Mouse (Mus musculus) G1E (cell line): Measurements from ENCODE around the gene C4b. TPM values are rescaled to one million over a fixed set of nuclear protein-coding genes. Genes with fewer than 3 reads are reported as not detected.
"Not testable (repeated sequence)": the region's sequence is repeated elsewhere in the genome, so short reads cannot be mapped to it uniquely, and the experiment has no call there.

ENCODE experiments used
- ATAC-seq: 2 replicates; pipeline ENCODE4 v1.8.0; 2016; ENCODE audit warnings: mild to moderate bottlenecking; ENCODE audit not compliant: insufficient number of reproducible peaks, poor library complexity, low FRiP score, severe bottlenecking; ENCODE audit errors: extremely low read depth
- DNase-seq: peaks from one replicate; pipeline ENCODE4 v3.0.0; 2012; ENCODE audit warnings: low spot score
- H3K27me3 ChIP-seq: 2 replicates; pipeline ENCODE4 v1.6.1; 2012; ENCODE audit warnings: mild to moderate bottlenecking, low read length, inconsistent platforms; ENCODE audit not compliant: insufficient read depth
- H3K36me3 ChIP-seq: replicated peaks from 2 replicates; pipeline ENCODE3; 2012; ENCODE audit warnings: mild to moderate bottlenecking, inconsistent platforms
- H3K4me1 ChIP-seq: 2 replicates; pipeline ENCODE4 v1.6.1; 2012; ENCODE audit warnings: low read depth, low read length, inconsistent platforms, mixed read lengths; ENCODE audit not compliant: insufficient read depth
- H3K4me3 ChIP-seq: 2 replicates; pipeline ENCODE4 v1.5.1; 2012; ENCODE audit warnings: low read depth, mild to moderate bottlenecking, inconsistent platforms, low read length, moderate library complexity, mixed read lengths
- H3K9me3 ChIP-seq: replicated peaks from 2 replicates; pipeline ENCODE4 v1.6.1; 2012; ENCODE audit warnings: inconsistent platforms
- CTCF ChIP-seq: IDR thresholded peaks from 2 replicates; pipeline ENCODE4 v1.5.1; 2012; ENCODE audit warnings: low read depth, low read length, inconsistent platforms, mixed read lengths
- GATA1 ChIP-seq: IDR thresholded peaks from 2 replicates; pipeline ENCODE4 v1.6.1; 2012; ENCODE audit warnings: borderline replicate concordance, low read length, inconsistent platforms, mixed read lengths
- GATA2 ChIP-seq: IDR thresholded peaks from 2 replicates; pipeline ENCODE4 v1.6.1; 2012; ENCODE audit warnings: low read depth, low read length, inconsistent platforms, borderline replicate concordance
- POLR2AphosphoS5 ChIP-seq: IDR thresholded peaks from 2 replicates; pipeline ENCODE4 v1.6.1; 2012; ENCODE audit warnings: low read depth, low read length, inconsistent platforms; ENCODE audit not compliant: insufficient replicate concordance
- TAL1 ChIP-seq: conservative IDR thresholded peaks from 2 replicates; pipeline ENCODE4 v1.6.1; 2012; ENCODE audit warnings: low read depth, low read length, inconsistent platforms, mixed read lengths
- polyA plus RNA-seq: library from polyadenylated mRNA; stranded (reverse); fragments of >175 nt; gene quantifications from 2 replicates; pipeline ENCODE4 v1.2.3, GENCODE M21; 2012
- total RNA-seq, 2 experiments: library from RNA; stranded (forward) in 1 of 2; stranded (reverse) in 1 of 2; fragments of 200-1000 nt in 1 of 2; fragments of >200 nt in 1 of 2; fragmentation: Nextera tagmentation in 1 of 2; gene quantifications; 2 replicates each; pipeline ENCODE4 v1.2.3; 2014 to 2017

Gene C4b
- total and polyA plus RNA-seq, 3 experiments, result 0.33 TPM; not detected in 2

DNA sequence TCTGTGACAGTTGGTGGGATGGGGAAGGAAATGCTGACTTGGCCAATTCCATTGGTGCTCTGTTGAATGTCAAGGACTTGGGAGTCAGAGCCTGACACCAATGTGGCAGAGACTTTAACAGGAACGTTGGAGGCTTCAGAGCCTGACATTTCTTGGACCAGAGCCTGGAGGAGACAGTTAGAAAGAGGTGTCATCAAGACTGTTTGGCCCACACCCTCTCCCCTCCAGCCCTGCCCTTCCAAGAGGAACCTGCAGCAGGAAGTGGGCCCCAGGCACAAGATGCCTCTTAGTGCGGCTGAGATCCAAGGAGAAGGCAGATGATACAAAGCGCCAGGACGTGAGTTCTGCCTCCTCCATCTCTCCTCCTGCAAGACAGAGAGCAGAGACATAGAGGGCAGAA lies 3.4 kb downstream of the C4b start:
- TF ChIP-seq CTCF, result no peak
- no peak for TF ChIP-seq GATA2
- TF ChIP-seq POLR2AphosphoS5, result no peak
- no peak for TF ChIP-seq TAL1
- no peak for TF ChIP-seq GATA1
- no peak for ATAC-seq
- Histone ChIP-seq H3K4me3 (no peak overlapping the region), H3K9me3 (no peaks in the 10 kb centered on the region), H3K36me3 (no peaks in the 10 kb centered on the region), H3K4me1 (no peaks in the 10 kb centered on the region), H3K27me3 (no peaks in the 10 kb centered on the region; the same call in 1 of the 2 replicates)
- no peak for DNase-seq

DNA sequence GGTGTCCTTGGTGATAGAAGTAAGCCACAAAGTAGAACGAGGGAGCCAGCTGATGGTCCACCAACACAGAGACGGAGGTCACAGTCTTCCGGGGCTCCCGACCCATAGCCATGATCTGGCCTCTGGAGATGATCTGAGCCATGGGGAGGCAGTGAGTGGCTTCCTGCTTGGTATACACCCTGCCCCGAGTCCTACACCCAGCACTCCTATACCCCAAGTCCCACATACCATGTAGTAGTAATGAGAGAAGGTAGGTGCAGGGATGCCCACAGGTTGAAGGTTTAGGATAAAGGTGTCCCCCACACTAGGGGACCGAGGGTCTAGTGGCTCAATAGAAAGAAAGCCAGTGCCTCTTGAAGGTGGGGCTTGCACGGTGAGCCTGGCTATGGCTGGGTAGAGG lies 4.0 kb downstream of the C4b start:
- H3K27me3 ChIP-seq, ATAC-seq, DNase-seq, H3K9me3 ChIP-seq, H3K4me3 ChIP-seq, H3K36me3 ChIP-seq, H3K4me1 ChIP-seq: not testable (repeated sequence)

DNA sequence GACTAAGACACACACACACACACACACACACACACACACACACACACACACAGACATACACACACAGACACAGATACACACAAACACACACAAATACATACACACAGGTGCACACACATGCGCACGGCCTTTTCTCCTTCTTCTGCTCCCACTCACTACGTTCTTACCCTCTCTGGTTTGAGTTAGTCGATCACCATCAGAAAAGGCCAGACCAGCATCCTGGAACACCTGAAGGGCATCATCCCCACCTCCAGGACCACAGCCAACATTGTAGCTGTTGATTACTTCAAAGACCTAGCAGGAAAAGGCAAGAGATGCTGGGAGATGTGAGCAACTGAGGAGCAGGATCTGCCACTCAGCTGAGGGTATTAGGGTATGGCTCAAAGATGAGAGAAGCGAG lies 6.2 kb downstream of the C4b start:
- not testable (repeated sequence) for H3K36me3 ChIP-seq, H3K4me1 ChIP-seq, H3K9me3 ChIP-seq, H3K27me3 ChIP-seq, H3K4me3 ChIP-seq, ATAC-seq, DNase-seq

DNA sequence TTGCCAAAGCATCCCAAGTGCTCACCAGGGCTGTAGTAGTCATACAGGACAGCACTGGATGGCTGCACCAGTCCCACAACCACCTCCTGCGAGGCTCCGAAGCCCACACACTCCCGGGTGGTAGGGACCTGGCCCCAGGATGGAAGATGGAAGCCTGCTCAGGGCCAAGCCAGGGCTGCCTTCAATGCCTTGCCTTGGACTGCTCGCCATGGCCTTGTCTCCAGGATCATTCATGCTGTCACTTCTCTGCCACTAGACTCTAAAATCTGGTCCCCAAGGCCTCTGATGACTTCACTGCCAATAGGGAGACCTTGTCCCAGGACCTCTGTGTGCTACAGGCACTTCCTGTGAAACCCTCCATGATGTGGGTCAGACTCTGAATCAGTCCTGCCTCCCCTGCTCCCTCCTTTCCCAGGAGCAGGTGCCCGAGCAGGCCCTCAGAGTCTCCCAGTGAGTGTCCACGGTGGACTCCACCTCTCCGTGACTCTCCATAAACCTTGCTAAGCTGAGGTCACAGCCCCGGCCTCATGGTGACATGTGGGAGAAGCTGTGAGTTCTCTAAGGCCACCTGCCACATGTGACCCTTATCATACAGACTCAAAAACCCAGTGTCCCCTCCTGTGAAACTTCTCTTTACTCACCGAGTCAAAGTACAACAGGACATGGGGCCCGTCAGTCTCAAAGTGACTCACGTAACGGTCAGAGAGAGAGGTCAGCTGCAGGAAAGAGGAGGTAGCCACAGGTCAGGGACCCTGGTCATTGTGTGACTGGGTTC lies 13.7 kb downstream of the C4b start:
- not testable (repeated sequence) for H3K9me3 ChIP-seq, H3K4me3 ChIP-seq, H3K27me3 ChIP-seq, ATAC-seq, H3K4me1 ChIP-seq, DNase-seq, H3K36me3 ChIP-seq

DNA sequence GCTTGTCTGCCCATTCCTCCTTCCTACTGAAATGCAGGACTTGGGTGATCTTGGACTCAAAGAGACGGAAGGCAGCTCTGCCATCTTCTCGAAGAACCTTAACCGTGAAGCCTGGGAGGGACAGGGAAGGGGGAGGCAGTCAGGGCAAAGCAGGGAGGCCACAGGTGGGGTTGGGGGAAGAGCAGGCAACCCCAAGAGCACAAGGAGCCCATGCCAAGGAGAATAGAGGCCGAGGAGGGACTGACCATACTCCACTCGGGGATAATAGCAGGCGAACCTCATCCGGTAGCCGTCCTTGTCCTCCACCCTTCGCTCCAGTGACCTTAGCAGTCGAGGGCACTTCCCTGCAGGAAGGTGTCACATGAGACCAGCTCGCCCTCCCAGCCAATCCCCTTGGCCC lies 14.5 kb downstream of the C4b start:
- not testable (repeated sequence) for H3K36me3 ChIP-seq, H3K4me3 ChIP-seq, H3K4me1 ChIP-seq, H3K27me3 ChIP-seq, ATAC-seq, H3K9me3 ChIP-seq, DNase-seq

DNA sequence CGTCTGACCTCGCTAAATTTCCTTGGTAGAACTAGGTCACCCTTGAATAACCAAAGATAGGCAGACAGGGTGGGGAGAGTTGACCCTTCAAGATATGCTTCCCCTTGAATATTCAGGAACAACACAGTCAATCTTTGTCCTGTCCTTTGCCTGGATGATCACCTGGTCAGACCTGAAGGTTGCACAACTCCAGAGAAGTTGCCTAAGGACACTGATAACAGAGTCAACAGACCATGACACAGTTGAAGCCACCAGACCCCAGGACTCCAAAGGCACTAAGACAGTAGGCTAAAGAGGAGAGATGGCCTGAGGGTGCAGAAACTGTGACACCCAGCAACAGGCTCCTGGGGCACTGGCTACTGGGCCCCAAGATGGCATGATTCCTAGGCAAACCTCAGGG lies 15.8 kb downstream of the C4b start:
- ATAC-seq (no peak), DNase-seq (no peak)
- TF ChIP-seq TAL1, result no peak
- TF ChIP-seq GATA1, result no peak
- TF ChIP-seq CTCF, result no peak
- no peak for TF ChIP-seq POLR2AphosphoS5
- TF ChIP-seq GATA2, result no peak
- H3K4me3 ChIP-seq, result no peak overlapping the region
- H3K27me3 ChIP-seq, result 0 out of 2 replicates have a peak, but pooled peaks cover 3% of the 10 kb centered on the region
- H3K36me3 ChIP-seq, result no peaks in the 10 kb centered on the region
- no peaks in the 10 kb centered on the region for H3K4me1 ChIP-seq
- peaks cover 2% of the 10 kb centered on the region for H3K9me3 ChIP-seq

DNA sequence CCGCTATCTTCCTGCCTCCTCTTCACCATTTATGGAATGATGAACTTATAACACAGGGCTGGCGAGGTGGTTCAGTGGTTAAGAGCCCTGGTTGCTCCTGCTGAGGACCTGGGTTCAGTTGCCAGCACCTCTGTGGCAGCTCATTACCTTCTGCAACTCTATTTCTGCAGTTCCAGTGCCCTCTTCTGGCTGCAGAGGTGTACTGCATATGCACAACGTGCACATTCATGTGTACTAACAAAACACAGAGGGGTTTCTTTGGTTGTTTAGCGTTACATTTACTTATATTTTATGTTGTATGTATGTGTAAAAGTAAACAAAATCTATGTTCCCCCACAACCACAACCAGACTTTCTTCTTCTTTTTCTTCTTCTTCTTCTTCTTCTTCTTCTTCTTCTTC lies 20.6 kb downstream of the C4b start:
- Histone ChIP-seq H3K36me3 (no peaks in the 10 kb centered on the region), H3K4me1 (no peaks in the 10 kb centered on the region), H3K27me3 (no peaks in the 10 kb centered on the region), H3K9me3 (peaks cover 5% of the 10 kb centered on the region), H3K4me3 (no peak overlapping the region)
- no peak for ATAC-seq
- no peak for TF ChIP-seq GATA2
- TF ChIP-seq POLR2AphosphoS5, result no peak
- no peak for TF ChIP-seq TAL1
- 0 out of 2 replicates have a peak, but pooled peaks have one; percentile 8 for TF ChIP-seq CTCF
- no peak for DNase-seq

DNA sequence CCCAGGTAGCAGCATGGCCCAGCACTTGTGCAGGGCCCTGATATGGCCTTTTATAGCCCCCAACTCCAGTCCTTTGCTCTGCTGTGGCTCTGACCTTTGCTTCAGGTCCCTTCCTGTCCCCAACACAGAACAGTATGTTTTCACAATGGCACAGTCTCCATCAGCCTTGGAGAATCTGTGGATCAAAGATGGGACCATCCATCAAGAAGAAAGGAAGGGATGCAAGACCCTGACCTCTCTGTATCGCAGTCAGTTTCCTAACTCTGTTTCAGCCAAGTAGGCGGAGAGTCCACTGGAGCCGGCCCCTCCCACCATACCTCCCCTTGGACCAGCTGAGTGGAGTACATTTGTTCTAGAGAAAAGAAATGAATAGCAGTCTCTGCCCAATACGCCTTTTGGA lies 21.4 kb downstream of the C4b start:
- not testable (repeated sequence) for ATAC-seq, H3K36me3 ChIP-seq, H3K4me1 ChIP-seq, H3K9me3 ChIP-seq, H3K4me3 ChIP-seq, DNase-seq, H3K27me3 ChIP-seq

DNA sequence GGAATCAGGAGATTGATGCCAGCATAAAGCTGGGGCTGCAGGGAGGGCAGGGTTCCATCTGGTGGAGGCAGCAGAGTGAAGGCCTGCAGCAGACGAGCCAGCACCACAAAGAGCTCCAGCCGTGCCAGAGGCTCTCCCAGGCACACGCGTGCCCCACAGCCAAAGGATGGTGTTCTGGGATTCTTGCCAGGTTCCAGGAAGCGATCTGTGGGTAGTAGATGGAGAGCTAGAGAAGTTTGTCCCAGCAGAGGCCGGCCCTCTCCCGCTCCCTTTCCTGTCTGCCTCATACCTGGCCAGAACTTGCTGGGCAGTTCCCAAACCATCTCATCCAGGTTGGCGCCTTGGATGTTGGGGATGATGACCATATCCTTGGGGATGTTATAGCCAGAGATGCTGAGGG lies 23.8 kb downstream of the C4b start:
- not testable (repeated sequence) for ATAC-seq, H3K27me3 ChIP-seq, H3K36me3 ChIP-seq, H3K4me1 ChIP-seq, H3K4me3 ChIP-seq, H3K9me3 ChIP-seq, DNase-seq
